In the genomic region with DNA sequence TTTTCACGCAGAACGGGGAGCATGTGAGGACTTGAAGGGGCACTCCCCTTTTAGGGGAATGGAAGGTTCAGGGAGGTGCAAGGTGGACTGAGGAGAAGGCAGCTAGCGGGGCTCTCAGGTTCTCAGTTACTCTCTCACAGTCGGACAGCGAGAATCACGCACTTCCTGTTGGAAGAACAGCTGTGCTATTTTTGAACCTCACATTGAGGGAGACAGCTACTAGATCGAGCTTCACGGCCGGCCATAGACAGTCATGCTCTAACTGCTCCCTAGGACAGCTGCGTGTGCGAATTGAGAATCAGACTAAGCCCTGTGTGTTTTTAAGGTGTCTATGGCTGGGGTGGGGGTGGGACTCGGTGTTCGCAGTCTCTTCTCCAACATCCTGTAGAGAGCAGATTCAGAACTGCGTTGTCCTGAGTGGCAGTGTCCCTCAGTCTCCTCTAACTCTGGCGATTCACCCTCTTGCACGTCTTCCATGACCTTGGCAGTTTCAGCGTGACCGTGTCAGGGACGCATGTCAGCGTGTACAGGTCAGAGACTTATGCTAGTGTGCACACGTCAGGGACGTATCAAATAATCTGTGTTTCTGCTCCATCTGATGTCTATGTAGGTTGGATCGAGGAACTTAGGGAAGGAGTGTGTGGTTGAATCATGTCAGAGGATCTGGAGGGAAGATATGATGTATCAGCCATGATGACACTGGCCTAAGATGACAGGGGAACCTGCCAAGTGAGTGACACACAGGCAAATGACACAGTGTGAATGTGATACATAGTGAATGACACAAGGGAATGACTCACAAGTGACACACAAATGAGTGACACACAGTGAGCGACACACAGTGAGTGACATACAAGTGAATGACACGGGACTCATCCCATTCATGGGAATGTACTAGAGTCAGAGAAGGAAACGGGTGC, we compare ENCODE assay signal across 8 mouse cellular contexts.
A peak's percentile ranks its signal among the peaks of the same experiment; 100 is the strongest.
DNase-seq lines count a peak whose midpoint lies in the region; ATAC-seq and TF ChIP-seq lines count a peak whose summit lies in the region.

No protein-coding gene starts in this region.

- WGBS in midbrain, embryonic 16.5 days, result 82% methylated on average over 26 of the region's 26 CpGs
- 90% methylated on average over 26 of the region's 26 CpGs for WGBS in midbrain, embryonic 10.5 days
- 44% methylated on average over 26 of the region's 26 CpGs for WGBS in heart, postnatal 0 days
- WGBS in cerebellum, adult 2 months, result 59% methylated on average over 26 of the region's 26 CpGs

- no peak overlapping the region; the same call in 1 of the 2 replicates for H3K4me3 ChIP-seq in midbrain, embryonic 16.5 days (ENCODE audit: low read depth, low read length)
- H3K4me3 ChIP-seq in midbrain, embryonic 10.5 days, result no peak overlapping the region
- peak overlapping the region; percentile 29 for H3K4me3 ChIP-seq in heart, postnatal 0 days (ENCODE audit: low read depth, low read length)
- H3K4me3 ChIP-seq in cerebellum, adult 2 months (replicated peaks; ENCODE audit: insufficient read depth, low read depth, low read length), result no peak overlapping the region

- H3K9me3 ChIP-seq in midbrain, embryonic 16.5 days (replicated peaks; ENCODE audit: control insufficient read depth, low read length, poor library complexity, severe bottlenecking), result no peaks in the 10 kb centered on the region
- H3K9me3 ChIP-seq in midbrain, embryonic 10.5 days (replicated peaks), result no peaks in the 10 kb centered on the region
- H3K9me3 ChIP-seq in heart, postnatal 0 days (replicated peaks; ENCODE audit: control insufficient read depth, low read length), result no peaks in the 10 kb centered on the region

- peak overlapping the region; percentile 23; the same call in 1 of the 2 replicates for H3K4me2 ChIP-seq in midbrain, embryonic 16.5 days (ENCODE audit: low read length)
- H3K4me2 ChIP-seq in heart, postnatal 0 days (ENCODE audit: low read depth, low read length), result peak overlapping the region; percentile 59

- peak; percentile 42 for DNase-seq in gastrocnemius, adult 18-20 months (ENCODE audit: low spot score)
- no peak for DNase-seq in gastrocnemius, postnatal 4 days (ENCODE audit: low spot score in 2 of 2)
- no peak for DNase-seq in midbrain, embryonic 10.5 days (ENCODE audit: low spot score)
- DNase-seq in heart, postnatal 0 days (ENCODE audit: low spot score), result peak; percentile 62
- no peak for DNase-seq in cerebellum, adult 2 months
- no peak for DNase-seq in kidney, postnatal 25 days
- no peak for DNase-seq in B cell, adult 2 months

- peaks cover 3% of the 10 kb centered on the region; the same call in 1 of the 2 replicates for H3K4me1 ChIP-seq in midbrain, embryonic 16.5 days (ENCODE audit: control insufficient read depth, insufficient read depth, low read length)
- peaks cover 15% of the 10 kb centered on the region for H3K4me1 ChIP-seq in midbrain, embryonic 10.5 days
- no peaks in the 10 kb centered on the region for H3K4me1 ChIP-seq in heart, postnatal 0 days (ENCODE audit: control insufficient read depth, insufficient read depth)
- H3K4me1 ChIP-seq in cerebellum, adult 2 months (ENCODE audit: control insufficient read depth, insufficient read depth, low read length), result no peaks in the 10 kb centered on the region

- TF ChIP-seq CTCF in heart, postnatal 0 days (IDR thresholded peaks at IDR 0.05; ENCODE audit: low read depth), result no peak
- TF ChIP-seq CTCF in cerebellum, adult 2 months (IDR thresholded peaks at IDR 0.05; ENCODE audit: borderline replicate concordance, insufficient read depth, low read depth, low read length), result no peak

- H3K9ac ChIP-seq in midbrain, embryonic 16.5 days (ENCODE audit: low read depth, low read length), result no peak overlapping the region
- H3K9ac ChIP-seq in heart, postnatal 0 days (replicated peaks; ENCODE audit: low read depth, low read length), result peak overlapping the region; percentile 31

- no peak for TF ChIP-seq POLR2A in cerebellum, adult 2 months (IDR thresholded peaks at IDR 0.05; ENCODE audit: borderline replicate concordance, insufficient read depth, low read length)

- no peaks in the 10 kb centered on the region for H3K27me3 ChIP-seq in midbrain, embryonic 16.5 days (ENCODE audit: control insufficient read depth, insufficient read depth, low read depth, low read length)
- H3K27me3 ChIP-seq in midbrain, embryonic 10.5 days (ENCODE audit: low read depth, poor library complexity, severe bottlenecking), result no peaks in the 10 kb centered on the region
- H3K27me3 ChIP-seq in heart, postnatal 0 days (ENCODE audit: control insufficient read depth, insufficient read depth, low read length), result no peaks in the 10 kb centered on the region
- no peaks in the 10 kb centered on the region for H3K27me3 ChIP-seq in cerebellum, adult 2 months (ENCODE audit: control insufficient read depth, insufficient read depth, low read length)

- no peak; the same call in 1 of the 2 replicates for ATAC-seq in midbrain, embryonic 16.5 days
- peak; percentile 69 for ATAC-seq in heart, postnatal 0 days (ENCODE audit: insufficient read depth, low read depth)

- H3K36me3 ChIP-seq in midbrain, embryonic 16.5 days (ENCODE audit: control insufficient read depth, insufficient read depth, low read length), result no peaks in the 10 kb centered on the region
- no peaks in the 10 kb centered on the region for H3K36me3 ChIP-seq in midbrain, embryonic 10.5 days
- no peaks in the 10 kb centered on the region for H3K36me3 ChIP-seq in heart, postnatal 0 days (replicated peaks; ENCODE audit: control insufficient read depth, insufficient read depth, low read length)

- H3K27ac ChIP-seq in midbrain, embryonic 16.5 days (ENCODE audit: low read length), result no peak overlapping the region
- no peak overlapping the region for H3K27ac ChIP-seq in midbrain, embryonic 10.5 days (replicated peaks)
- H3K27ac ChIP-seq in heart, postnatal 0 days (ENCODE audit: low read depth), result peak overlapping the region; percentile 36
- no peak overlapping the region for H3K27ac ChIP-seq in cerebellum, adult 2 months (ENCODE audit: insufficient read depth, low read length)

- no peak for TF ChIP-seq EP300 in heart, postnatal 0 days (IDR thresholded peaks at IDR 0.05; ENCODE audit: low read depth)

Comparison
In these comparisons a context has a peak if more than half of its experiments do, and no peak if none do; other contexts are left out.
1. DNase-seq: peak in gastrocnemius, adult 18-20 months (single experiment) and heart, postnatal 0 days (single experiment); none in gastrocnemius, postnatal 4 days (0 of 2), midbrain, embryonic 10.5 days (single experiment), cerebellum, adult 2 months (0 of 2), kidney, postnatal 25 days (0 of 2) and B cell, adult 2 months (0 of 2).